Mouse (Mus musculus) hindbrain, embryonic 12.5 days (tissue): ENCODE data around the gene Pcdh9. TPM values are rescaled to one million over a fixed set of nuclear protein-coding genes. Genes with fewer than 3 reads are reported as not detected.
A peak's percentile ranks its signal among the peaks of the same experiment; 100 is the strongest.

Experiments used
- ATAC-seq: fragments of 200-750 bp; cut with Nextera tagmentation; 2 replicates; pipeline ENCODE4 v1.8.0; 2017; ENCODE audit warnings: moderate TSS enrichment; ENCODE audit not compliant: low FRiP score
- H3K27ac ChIP-seq: fragments of 300-500 bp; sonication (generic); 2 replicates; pipeline ENCODE4 v1.5.1; 2016; ENCODE audit warnings: mild to moderate bottlenecking
- H3K27me3 ChIP-seq: fragments of 300-500 bp; sonication (generic); 2 replicates; pipeline ENCODE4 v1.6.1; 2016; ENCODE audit warnings: mild to moderate bottlenecking
- H3K36me3 ChIP-seq: fragments of 300-500 bp; sonication (generic); 2 replicates; pipeline ENCODE4 v1.6.1; 2016; ENCODE audit warnings: mild to moderate bottlenecking
- H3K4me1 ChIP-seq: fragments of 300-500 bp; sonication (generic); 2 replicates; pipeline ENCODE4 v1.6.1; 2016
- H3K4me2 ChIP-seq: fragments of 300-500 bp; sonication (generic); replicated peaks from 2 replicates; pipeline ENCODE4 v1.6.1; 2016; ENCODE audit warnings: mild to moderate bottlenecking
- H3K4me3 ChIP-seq: fragments of 300-500 bp; sonication (generic); 2 replicates; pipeline ENCODE4 v1.5.1; 2016; ENCODE audit warnings: mild to moderate bottlenecking
- H3K9ac ChIP-seq: fragments of 300-500 bp; sonication (generic); 2 replicates; pipeline ENCODE4 v1.6.1; 2016; ENCODE audit warnings: mild to moderate bottlenecking, moderate library complexity
- H3K9me3 ChIP-seq: fragments of 300-500 bp; sonication (generic); replicated peaks from 2 replicates; pipeline ENCODE4 v1.6.1; 2016; ENCODE audit warnings: mild to moderate bottlenecking
- WGBS: fragments of 180-500 bp; shearing (Covaris S2); methylation state at CpG from one replicate; pipeline ENCODE4 v1.1.7; 2016; 5-methylcytosine and 5-hydroxymethylcytosine counted together
- polyA plus RNA-seq: library from polyadenylated mRNA; unstranded; fragments of >200 nt; fragmentation: Nextera tagmentation; extraction: Ambion mirVana; gene quantifications from 2 replicates; pipeline ENCODE4 v1.2.1, GENCODE M21; 2016

The Pcdh9 gene
- polyA plus RNA-seq, 1 experiment from 2014 or later, result 104 TPM

GRCm38 (mm10) chr14:93072346-93072745 lies 818.1 kb downstream of the Pcdh9 start:
- Histone ChIP-seq H3K4me2 (no peak overlapping the region), H3K9ac (no peak overlapping the region), H3K4me3 (no peak overlapping the region), H3K9me3 (no peaks in the 10 kb centered on the region), H3K4me1 (peaks cover 8% of the 10 kb centered on the region), H3K27me3 (no peaks in the 10 kb centered on the region), H3K36me3 (no peaks in the 10 kb centered on the region), H3K27ac (no peak overlapping the region)
- WGBS, result 56% methylated on average over 5 of the region's 5 CpGs
- no peak for ATAC-seq

DNA sequence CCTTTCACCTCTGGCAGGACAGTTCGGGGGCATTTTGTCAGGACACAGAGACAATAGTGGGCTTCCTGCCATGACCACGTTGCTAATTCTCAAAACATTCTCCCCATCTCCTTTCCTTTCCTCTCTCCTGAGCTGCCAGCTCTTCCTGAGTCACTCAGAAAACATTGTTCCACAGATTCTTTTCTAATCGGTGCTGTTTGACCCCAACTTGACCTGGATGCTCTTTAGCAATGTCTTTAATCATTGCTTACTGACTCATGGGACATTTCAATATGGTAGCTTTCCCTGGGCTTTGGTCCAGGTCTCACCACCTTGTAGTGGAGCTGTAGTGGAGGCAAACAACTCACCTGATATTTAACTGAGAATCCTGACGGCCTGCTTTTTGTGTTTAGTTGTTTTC lies 820.3 kb downstream of the Pcdh9 start:
- Histone ChIP-seq H3K4me3 (no peak overlapping the region), H3K36me3 (no peaks in the 10 kb centered on the region), H3K9me3 (no peaks in the 10 kb centered on the region), H3K27me3 (no peaks in the 10 kb centered on the region), H3K27ac (no peak overlapping the region), H3K9ac (no peak overlapping the region), H3K4me2 (no peak overlapping the region), H3K4me1 (peaks cover 15% of the 10 kb centered on the region)
- ATAC-seq, result no peak
- WGBS, result 38% methylated on average over 4 of the region's 4 CpGs

DNA sequence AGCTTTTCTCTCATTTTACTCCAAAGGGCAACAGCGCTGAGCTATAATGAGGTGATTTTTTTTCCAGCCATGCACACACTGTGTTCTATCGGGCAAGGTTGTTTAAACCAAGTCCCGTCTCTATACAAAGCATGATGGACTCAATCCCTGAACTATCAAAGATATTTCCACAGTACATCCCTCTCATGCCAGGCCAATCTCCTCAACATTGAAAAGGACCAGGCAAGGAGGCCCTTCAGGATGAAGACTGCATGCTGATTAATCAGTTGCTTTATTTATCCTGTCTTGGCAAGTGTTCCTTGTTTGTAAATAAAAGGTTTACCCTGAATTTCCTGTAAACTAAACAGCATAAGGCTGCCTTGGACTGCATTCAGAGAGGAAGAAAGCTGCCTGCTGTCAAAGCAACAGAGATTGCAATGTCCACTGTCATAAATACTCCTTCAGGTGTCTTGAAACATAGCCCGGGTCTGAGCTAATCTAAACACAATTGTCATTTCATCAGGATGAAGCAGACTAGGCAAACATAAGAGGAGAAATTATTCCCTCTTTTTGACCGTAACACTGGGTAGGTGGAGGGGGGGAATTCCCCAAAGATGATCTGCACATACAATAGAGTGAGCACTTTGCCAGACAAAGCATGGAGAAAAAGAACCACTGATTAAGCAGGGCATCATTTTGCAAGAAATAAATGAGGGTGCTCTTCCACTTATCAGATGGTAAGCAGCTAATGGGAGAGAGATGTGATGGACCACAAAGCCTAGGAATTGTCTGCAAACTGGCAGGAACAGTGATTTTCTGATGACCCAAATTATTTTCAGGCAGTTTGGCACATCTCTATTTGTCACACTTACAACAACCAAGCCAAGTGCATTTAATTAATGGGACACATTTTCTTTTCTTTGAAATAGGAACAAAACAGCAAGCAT lies 822.8 kb downstream of the Pcdh9 start:
- Histone ChIP-seq H3K36me3 (no peaks in the 10 kb centered on the region), H3K27ac (peak overlapping the region; percentile 64), H3K4me3 (no peak overlapping the region), H3K27me3 (no peaks in the 10 kb centered on the region), H3K4me1 (peaks cover 15% of the 10 kb centered on the region), H3K9ac (no peak overlapping the region), H3K9me3 (no peaks in the 10 kb centered on the region), H3K4me2 (no peak overlapping the region)
- 45% methylated on average over 5 of the region's 5 CpGs for WGBS
- ATAC-seq, result peak; percentile 82

DNA sequence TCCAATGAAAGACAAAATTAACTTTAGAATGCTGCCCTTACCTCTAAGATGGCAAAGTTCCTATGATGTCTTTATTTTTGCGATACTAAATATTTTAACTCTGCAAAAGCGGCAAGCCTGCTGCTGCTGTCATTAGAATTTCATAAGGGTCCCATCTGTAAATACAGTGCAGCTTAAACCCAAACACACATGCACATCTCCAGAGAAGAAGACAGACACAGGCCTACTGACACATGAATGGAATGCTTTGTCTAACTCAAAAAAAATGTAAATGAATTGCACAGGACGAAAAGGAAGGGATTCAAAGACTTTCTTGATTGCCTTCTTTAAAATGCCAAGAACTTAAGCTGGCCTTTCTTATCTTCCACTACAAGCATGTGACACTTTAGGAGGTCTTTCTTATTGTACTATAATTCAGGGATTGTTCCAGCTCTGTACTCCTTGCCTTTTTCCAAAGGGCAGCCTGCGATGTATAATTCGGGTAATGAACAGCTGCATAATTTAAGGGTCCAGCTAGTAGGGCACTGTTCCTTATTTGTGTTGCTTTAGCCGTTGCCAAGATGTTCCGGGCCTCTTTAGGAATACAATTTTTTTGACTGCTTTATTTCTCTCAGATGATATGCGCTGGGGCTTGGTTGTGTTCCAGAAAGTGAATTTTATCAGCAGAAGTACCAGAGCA lies 823.6 kb downstream of the Pcdh9 start:
- no peaks in the 10 kb centered on the region for H3K36me3 ChIP-seq
- WGBS, result 34% methylated on average over 8 of the region's 8 CpGs
- no peaks in the 10 kb centered on the region for H3K27me3 ChIP-seq
- no peak overlapping the region for H3K9ac ChIP-seq
- peak; percentile 79 for ATAC-seq
- no peak overlapping the region for H3K4me2 ChIP-seq
- H3K9me3 ChIP-seq, result no peaks in the 10 kb centered on the region
- peak overlapping the region; percentile 64 for H3K27ac ChIP-seq
- H3K4me1 ChIP-seq, result peaks cover 15% of the 10 kb centered on the region
- H3K4me3 ChIP-seq, result no peak overlapping the region

DNA sequence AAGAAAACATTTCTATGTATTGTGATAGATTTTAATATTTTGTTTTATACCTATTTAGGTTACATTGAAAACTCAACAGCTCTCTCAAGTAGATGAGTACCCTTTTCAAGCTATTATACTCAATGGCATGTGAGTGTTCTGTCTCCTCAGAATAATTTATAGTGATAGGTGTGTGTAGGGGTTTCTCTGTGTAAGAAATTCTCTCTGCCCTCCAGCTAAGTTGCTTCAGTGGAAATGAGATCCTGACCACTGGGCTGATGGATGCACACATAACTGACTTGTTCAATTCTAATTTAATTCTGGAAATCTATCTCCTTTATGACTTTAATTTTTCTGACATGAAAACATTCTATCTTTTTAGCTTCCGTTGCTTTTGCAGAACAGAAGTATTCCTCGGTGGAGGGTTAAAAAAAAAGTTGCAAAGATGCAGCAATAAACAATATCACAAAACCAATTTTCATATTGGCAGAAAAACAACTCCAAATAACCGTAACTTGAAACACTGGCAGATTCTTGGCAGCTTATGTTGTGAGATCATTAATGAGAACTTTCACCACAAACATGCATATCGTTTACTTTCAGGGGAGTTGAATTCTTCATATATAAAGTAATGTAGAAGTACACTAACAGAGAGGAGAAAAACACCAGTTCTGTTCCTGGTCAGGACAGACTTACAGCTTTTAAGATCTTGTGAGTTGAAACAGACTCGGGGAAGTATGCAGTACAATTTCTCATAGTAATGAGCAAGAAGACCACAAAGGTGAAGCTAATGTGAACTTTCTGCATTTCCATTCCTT lies 828.5 kb downstream of the Pcdh9 start:
- no peak overlapping the region for H3K4me2 ChIP-seq
- H3K9ac ChIP-seq, result no peak overlapping the region
- no peak for ATAC-seq
- H3K4me1 ChIP-seq, result peaks cover 4% of the 10 kb centered on the region
- no peaks in the 10 kb centered on the region for H3K9me3 ChIP-seq
- H3K36me3 ChIP-seq, result no peaks in the 10 kb centered on the region
- H3K27ac ChIP-seq, result no peak overlapping the region
- H3K4me3 ChIP-seq, result no peak overlapping the region
- WGBS, result 81% methylated on average over 5 of the region's 5 CpGs
- H3K27me3 ChIP-seq, result no peaks in the 10 kb centered on the region

DNA sequence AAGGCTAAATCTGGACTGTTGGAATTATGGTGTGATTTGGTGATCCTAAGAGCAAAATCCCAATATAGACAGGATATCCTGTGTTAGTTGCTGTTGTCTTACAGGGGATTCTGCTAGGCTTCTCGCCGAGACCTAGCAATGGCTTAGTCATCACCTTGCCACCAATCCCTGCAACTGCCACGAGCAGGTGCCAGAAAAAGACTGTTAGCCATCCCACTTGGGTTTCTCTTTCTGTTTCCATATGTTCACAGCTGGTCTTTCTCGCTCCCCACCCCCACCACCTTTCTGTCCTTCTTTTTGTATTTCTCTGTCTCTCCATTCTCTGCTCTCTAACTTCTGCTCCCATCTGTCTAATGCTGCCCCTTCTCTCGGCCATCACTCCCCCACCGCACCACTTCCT lies 831.7 kb downstream of the Pcdh9 start:
- Histone ChIP-seq H3K27ac (no peak overlapping the region), H3K9me3 (no peaks in the 10 kb centered on the region), H3K9ac (no peak overlapping the region), H3K36me3 (no peaks in the 10 kb centered on the region), H3K27me3 (no peaks in the 10 kb centered on the region), H3K4me3 (no peak overlapping the region), H3K4me1 (no peaks in the 10 kb centered on the region), H3K4me2 (no peak overlapping the region)
- ATAC-seq, result no peak
- WGBS, result 92% methylated on average over 6 of the region's 6 CpGs

DNA sequence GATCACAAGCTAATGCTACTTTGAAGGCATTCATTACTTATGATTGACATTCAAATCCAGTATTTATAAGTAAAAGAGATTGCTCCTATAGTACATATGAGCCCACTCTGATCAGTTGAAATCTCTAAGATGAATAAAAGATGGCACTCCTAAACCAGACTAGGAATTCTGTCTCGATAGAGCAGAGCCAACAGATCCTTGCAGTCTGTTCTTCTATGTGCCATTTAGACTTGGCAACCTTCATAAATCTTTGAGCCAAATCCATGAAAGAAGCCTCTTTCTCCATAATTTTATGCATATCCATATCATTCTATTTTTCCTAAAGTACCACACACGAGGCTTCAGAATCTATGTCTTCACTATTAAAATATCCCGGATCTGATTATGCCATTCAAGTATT lies 834.5 kb downstream of the Pcdh9 start:
- WGBS, result 90% methylated on average over 3 of the region's 3 CpGs
- Histone ChIP-seq H3K36me3 (no peaks in the 10 kb centered on the region), H3K27me3 (no peaks in the 10 kb centered on the region), H3K4me2 (no peak overlapping the region), H3K9me3 (no peaks in the 10 kb centered on the region), H3K4me1 (no peaks in the 10 kb centered on the region), H3K9ac (no peak overlapping the region), H3K27ac (no peak overlapping the region), H3K4me3 (no peak overlapping the region)
- ATAC-seq, result no peak

GRCm38 (mm10) chr14:93040591-93040990 lies 849.9 kb downstream of the Pcdh9 start:
- Histone ChIP-seq H3K27me3 (no peaks in the 10 kb centered on the region), H3K4me2 (no peak overlapping the region), H3K9ac (no peak overlapping the region), H3K4me3 (no peak overlapping the region), H3K36me3 (no peaks in the 10 kb centered on the region), H3K27ac (no peak overlapping the region), H3K9me3 (no peaks in the 10 kb centered on the region), H3K4me1 (peaks cover 2% of the 10 kb centered on the region; the same call in 1 of the 2 replicates)
- no peak for ATAC-seq
- 84% methylated on average over 6 of the region's 6 CpGs for WGBS

- ATAC-seq, result no peak
- Histone ChIP-seq H3K36me3 (no peaks in the 10 kb centered on the region), H3K27me3 (no peaks in the 10 kb centered on the region), H3K27ac (no peak overlapping the region), H3K4me3 (no peak overlapping the region), H3K4me1 (peaks cover 2% of the 10 kb centered on the region; the same call in 1 of the 2 replicates), H3K4me2 (no peak overlapping the region), H3K9ac (no peak overlapping the region), H3K9me3 (no peaks in the 10 kb centered on the region)
- 70% methylated on average over 8 of the region's 8 CpGs for WGBS
Observed at GRCm38 (mm10) chr14:93039326-93040221, 850.9 kb downstream of the Pcdh9 start.

DNA sequence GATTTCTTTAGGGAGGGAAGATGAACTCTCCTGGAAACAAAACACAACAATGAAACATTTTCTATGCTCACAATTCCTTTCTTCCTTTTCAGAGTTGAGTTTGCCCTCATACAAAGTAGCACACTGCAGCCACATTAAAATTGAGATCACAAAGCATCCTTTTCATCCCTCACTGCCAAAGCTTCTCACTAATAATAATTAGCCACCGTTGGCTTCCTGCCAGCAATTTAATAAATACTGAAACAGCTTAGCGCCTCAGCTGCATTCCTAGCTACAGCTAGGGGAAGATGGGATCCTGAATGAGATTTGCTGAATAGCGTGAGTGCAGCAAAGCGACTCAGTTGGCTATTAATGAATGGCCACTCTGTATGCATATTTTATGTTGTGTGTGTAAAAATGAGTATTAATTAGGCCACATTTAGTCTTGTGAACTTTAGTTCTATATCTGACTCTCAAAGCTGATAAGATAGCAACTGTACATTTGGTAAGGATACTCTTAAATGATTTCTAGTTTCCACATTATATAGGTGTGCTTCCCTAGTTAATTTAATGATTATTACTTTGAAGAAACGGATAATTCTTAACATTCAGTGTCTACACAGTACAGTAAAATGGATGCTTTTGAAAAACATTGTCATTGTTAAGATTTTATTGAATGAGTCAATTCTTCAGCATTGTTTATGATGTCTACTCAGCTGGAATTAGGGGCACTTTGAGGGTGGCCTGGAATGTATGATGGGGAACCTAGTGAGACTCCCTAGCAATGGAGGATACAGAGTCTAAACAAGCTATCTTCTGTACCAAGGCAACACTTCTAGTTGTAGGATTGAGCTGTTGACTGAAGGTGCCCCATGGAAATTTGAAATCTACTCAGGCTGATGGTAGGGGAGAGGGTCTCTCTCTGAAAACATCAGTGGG lies 881.1 kb downstream of the Pcdh9 start:
- H3K27me3 ChIP-seq, result no peaks in the 10 kb centered on the region
- no peak overlapping the region for H3K4me3 ChIP-seq
- no peak overlapping the region for H3K4me2 ChIP-seq
- no peak overlapping the region for H3K9ac ChIP-seq
- H3K9me3 ChIP-seq, result no peaks in the 10 kb centered on the region
- 36% methylated on average over 5 of the region's 5 CpGs for WGBS
- no peak overlapping the region for H3K27ac ChIP-seq
- ATAC-seq, result peak; percentile 92
- no peaks in the 10 kb centered on the region for H3K4me1 ChIP-seq
- no peaks in the 10 kb centered on the region for H3K36me3 ChIP-seq
